Mouse (Mus musculus): ENCODE results near the gene Hist1h4i. TPM values are rescaled to one million over a fixed set of nuclear protein-coding genes. Genes with fewer than 3 reads are reported as not detected.

Hist1h4i gene
- polyA plus RNA-seq, 1 experiment from 2014 or later: 37.1 TPM

DNA sequence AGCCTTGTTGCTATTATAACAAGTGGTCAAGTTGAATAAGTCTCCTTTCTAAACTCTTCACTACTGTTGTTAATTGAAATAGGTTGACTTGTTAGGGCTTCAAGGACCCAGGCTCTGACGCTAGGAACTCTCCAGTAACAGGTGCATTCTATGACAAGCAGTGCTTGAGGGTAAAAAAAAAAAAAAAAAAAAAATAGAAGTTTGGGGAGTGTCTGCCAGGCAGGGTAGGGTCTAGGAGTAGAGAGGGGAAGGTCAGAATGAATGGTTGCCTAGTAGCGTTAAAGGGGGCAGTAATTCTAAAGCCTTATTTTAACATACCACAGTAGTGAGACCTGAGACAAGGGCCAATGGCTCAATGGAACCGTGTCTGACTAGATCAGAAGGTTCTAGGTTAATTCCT is 42.8 kb downstream of the Hist1h4i start:
- H3K9me3 ChIP-seq: no peaks in the 10 kb centered on the region
- H3K4me1 ChIP-seq: peaks cover 35% of the 10 kb centered on the region
- no peak overlapping the region for H3K4me3 ChIP-seq
- no peak for DNase-seq (ENCODE audit: low spot score)
- H3K36me3 ChIP-seq (replicated peaks): no peaks in the 10 kb centered on the region
- peaks cover 82% of the 10 kb centered on the region for H3K27me3 ChIP-seq (replicated peaks; ENCODE audit: low read depth, poor library complexity, severe bottlenecking)
- 22% methylated on average over 3 of the region's 3 CpGs for WGBS
- H3K27ac ChIP-seq (replicated peaks): no peak overlapping the region

DNA sequence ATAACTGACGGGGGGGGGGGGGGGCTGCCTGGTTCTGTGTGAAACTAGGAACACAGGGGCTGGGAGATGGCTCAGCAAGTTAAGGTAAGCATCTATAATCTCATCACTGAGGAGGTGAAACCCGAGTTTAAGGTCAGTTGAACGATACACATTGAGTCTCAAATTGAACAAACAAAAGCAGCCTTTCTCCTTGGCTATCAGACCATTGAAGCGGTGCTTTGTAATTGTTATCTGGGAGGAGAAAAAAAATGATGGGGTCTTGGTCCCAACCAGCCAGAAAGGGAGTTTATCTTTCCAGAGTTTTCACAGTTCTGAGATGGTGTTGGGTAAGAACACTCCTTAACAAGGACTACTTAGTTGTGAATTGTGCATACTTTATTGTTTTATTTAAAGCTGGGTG is 43.3 kb downstream of the Hist1h4i start:
- Histone ChIP-seq H3K4me3 (peak overlapping the region; percentile 59), H3K27ac (replicated peaks) (no peak overlapping the region), H3K9me3 (no peaks in the 10 kb centered on the region), H3K4me1 (peaks cover 35% of the 10 kb centered on the region), H3K27me3 (replicated peaks; ENCODE audit: low read depth, poor library complexity, severe bottlenecking) (peaks cover 76% of the 10 kb centered on the region), H3K36me3 (replicated peaks) (no peaks in the 10 kb centered on the region)
- DNase-seq (ENCODE audit: low spot score): no peak
- 8% methylated on average over 4 of the region's 4 CpGs for WGBS

DNA sequence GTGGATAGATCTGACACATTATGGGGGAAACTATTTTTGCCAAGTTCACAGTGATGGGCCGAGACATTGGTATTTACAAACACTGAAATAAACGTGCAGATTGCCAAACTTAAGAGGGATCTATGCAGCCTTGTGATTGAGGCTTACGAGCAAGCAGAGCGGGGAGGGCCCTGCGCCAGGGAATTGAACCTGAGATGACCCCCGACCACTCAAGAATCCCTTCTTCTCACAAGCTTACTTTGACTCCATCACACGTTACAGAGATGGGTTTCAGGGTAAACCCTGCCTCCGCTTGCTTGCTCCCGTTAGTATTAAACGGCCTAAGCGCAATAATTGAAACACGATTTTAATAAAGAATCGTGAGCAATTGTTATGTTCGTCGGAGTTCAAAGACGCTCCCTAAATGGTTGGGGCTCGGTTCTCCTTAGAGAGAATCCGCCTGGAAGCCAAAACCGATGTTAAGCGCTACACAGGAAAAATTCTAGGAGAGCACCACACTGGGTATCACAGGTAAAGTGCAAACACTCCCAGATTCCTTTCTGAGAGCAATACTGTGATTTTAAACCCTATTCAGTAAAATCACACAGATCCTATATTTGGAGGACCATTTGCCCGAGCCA is 43.9 kb downstream of the Hist1h4i start:
- under 1% methylated on average over 21 of the region's 21 CpGs for WGBS
- peak; percentile 30 for DNase-seq (ENCODE audit: low spot score)
- H3K4me3 ChIP-seq: peak overlapping the region; percentile 59
- H3K36me3 ChIP-seq (replicated peaks): no peaks in the 10 kb centered on the region
- no peak overlapping the region for H3K27ac ChIP-seq (replicated peaks)
- H3K4me1 ChIP-seq: peaks cover 35% of the 10 kb centered on the region
- no peaks in the 10 kb centered on the region for H3K9me3 ChIP-seq
- H3K27me3 ChIP-seq (replicated peaks; ENCODE audit: low read depth, poor library complexity, severe bottlenecking): peaks cover 71% of the 10 kb centered on the region

DNA sequence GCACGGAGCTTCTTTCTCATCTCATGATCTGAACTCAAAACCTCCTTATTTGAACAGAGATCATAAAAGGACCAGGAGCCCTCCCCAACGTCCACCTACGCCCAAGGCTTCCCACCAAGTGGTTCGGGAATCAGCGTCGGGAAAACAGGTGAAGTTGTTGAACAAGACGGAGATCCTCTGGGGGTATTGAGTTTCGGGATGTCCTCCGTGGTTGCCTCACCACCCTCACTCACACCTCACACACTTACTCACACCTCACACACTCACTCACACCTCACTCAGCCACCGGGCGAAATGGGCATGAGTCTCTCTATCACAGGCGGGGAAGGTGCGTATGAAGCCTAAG is 44.3 kb downstream of the Hist1h4i start:
- under 1% methylated on average over 13 of the region's 13 CpGs for WGBS
- peaks cover 35% of the 10 kb centered on the region for H3K4me1 ChIP-seq
- peak; percentile 39 for DNase-seq (ENCODE audit: low spot score)
- peak overlapping the region; percentile 59 for H3K4me3 ChIP-seq
- no peaks in the 10 kb centered on the region for H3K36me3 ChIP-seq (replicated peaks)
- no peak overlapping the region for H3K27ac ChIP-seq (replicated peaks)
- peaks cover 66% of the 10 kb centered on the region for H3K27me3 ChIP-seq (replicated peaks; ENCODE audit: low read depth, poor library complexity, severe bottlenecking)
- no peaks in the 10 kb centered on the region for H3K9me3 ChIP-seq

DNA sequence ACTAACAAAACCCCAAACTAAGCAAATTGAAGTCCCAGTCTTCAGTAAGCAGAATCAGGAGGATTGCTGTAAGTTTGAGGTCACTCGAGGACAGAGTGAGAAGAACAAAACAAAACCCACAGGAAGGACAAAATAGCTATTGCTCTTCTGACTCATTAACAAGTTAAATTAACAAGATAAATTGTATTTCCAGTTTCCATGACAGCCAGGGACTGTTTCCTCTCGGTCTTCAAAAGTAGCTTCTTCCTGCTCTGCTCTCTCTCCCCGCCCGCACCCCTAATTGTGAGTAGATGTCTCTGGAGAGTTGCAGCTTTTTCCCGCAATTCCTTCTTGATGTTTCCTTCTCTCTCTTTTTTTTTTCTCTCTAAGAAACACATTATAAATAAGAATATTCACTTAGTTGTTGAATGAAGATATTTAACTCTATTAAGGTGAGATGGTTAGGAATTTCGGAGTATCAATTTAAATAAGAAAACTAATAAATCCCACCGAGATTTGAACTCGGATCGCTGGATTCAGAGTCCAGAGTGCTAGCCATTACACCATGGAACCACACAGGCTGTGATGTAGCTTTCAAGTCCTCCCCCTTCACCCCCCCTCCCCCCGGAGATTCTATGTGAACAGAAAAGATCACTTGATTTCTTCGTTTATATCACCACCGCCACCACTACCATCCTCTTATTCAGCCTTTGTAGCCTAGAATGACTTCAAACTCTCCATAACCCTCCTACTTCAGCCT is 44.9 kb downstream of the Hist1h4i start:
- H3K27me3 ChIP-seq (replicated peaks; ENCODE audit: low read depth, poor library complexity, severe bottlenecking): peaks cover 61% of the 10 kb centered on the region

DNA sequence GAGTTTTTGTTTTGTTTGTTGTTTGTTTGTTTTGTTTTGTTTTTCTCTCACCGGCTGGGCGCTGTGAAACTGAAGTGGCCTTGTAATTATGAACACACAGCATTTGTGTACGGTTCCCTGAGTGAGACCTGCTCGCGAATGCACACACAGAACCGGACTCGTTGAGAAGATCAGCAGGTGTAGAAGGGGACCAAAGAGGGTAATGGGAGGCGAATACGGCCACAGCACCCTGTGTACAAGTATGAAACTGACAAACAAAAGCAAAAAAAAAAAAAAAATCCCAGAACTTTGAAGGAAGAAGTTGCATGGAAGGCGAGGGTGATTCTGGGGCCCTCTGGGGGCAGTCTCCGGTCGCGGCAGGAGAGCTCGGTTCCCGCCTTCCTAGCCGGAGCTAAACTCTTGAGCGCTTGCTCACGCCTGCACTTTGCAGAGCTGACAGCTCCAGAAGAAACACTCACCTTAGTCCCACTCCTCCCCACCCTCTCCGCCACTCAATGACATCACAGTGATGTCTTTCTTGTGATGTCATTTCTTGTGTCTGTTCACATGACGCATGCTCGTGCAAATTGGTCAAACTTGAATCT is 45.7 kb downstream of the Hist1h4i start:
- Histone ChIP-seq H3K4me1 (peaks cover 35% of the 10 kb centered on the region), H3K36me3 (replicated peaks) (no peaks in the 10 kb centered on the region), H3K27me3 (replicated peaks; ENCODE audit: low read depth, poor library complexity, severe bottlenecking) (peaks cover 57% of the 10 kb centered on the region), H3K27ac (replicated peaks) (no peak overlapping the region), H3K9me3 (0 out of 2 replicates have a peak, but pooled peaks cover 3% of the 10 kb centered on the region), H3K4me3 (peak overlapping the region; percentile 59)
- under 1% methylated on average over 21 of the region's 21 CpGs for WGBS
- DNase-seq (ENCODE audit: low spot score): peak; percentile 71

More for the DNA sequence above, 44.9 kb downstream of the Hist1h4i start:
- Histone ChIP-seq H3K36me3 (replicated peaks) (no peaks in the 10 kb centered on the region), H3K9me3 (0 out of 2 replicates have a peak, but pooled peaks cover under 1% of the 10 kb centered on the region), H3K4me3 (peak overlapping the region; percentile 59), H3K4me1 (peaks cover 35% of the 10 kb centered on the region), H3K27ac (replicated peaks) (no peak overlapping the region)
- DNase-seq (ENCODE audit: low spot score): peak; percentile 81
- 3% methylated on average over 12 of the region's 12 CpGs for WGBS

DNA sequence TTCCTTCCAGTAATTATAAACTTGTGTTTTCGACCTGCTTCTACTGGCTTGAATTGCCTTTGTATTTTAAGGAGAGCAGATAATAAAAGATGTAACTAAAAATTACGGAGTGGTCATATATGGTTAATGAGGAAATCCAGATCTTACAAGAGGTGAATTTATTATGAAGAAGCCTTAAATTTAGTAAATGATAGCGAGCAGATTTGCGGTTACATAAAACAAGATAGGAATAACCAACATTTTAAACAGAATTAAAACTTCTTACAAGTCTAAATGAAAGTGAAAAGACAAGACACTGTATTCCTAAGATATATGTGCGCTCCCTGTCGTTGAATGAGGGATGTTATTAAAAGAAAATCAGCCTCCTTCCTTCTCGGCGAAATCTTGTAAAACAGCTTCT is 46.3 kb downstream of the Hist1h4i start:
- H3K9me3 ChIP-seq: 0 out of 2 replicates have a peak, but pooled peaks cover 3% of the 10 kb centered on the region
- H3K36me3 ChIP-seq (replicated peaks): no peaks in the 10 kb centered on the region
- H3K4me3 ChIP-seq: peak overlapping the region; percentile 59
- 3% methylated on average over 8 of the region's 8 CpGs for WGBS
- peaks cover 52% of the 10 kb centered on the region for H3K27me3 ChIP-seq (replicated peaks; ENCODE audit: low read depth, poor library complexity, severe bottlenecking)
- H3K4me1 ChIP-seq: peaks cover 35% of the 10 kb centered on the region
- DNase-seq (ENCODE audit: low spot score): no peak
- H3K27ac ChIP-seq (replicated peaks): no peak overlapping the region

DNA sequence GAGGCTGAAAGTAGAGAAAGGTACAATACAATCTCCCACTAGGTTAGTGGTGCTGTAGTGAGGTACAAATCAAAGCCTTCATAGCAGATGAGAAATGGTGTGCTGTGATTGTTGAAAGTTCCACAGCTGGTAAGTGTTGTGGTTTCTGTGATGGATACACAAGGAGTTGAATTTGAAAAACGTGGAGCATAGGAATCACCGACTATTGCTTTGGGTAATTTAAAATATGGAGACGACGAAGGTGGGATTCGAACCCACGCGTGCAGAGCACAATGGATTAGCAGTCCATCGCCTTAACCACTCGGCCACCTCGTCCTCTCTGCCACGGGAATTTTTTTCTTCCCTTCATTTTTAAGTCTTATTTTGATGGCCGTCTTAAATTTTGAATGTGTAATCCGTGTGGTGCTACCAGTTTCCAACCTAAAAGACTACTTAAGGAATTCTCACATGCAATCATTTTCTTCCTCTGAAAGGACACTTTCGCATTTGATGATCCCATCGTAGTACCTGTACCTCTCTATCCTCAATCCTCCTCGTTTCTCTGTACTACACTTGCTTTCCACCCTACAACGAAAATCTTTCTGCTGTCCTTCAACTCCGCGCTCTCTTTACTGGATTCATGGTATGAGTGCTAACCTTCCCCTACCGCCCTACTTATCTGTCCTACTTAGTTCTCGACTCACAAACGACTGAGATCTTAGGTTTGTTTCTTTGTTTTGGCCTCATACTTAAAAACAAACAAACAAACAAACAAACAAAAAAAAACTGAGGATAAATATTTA is 47.0 kb downstream of the Hist1h4i start:
- H3K36me3 ChIP-seq (replicated peaks): no peaks in the 10 kb centered on the region
- under 1% methylated on average over 22 of the region's 22 CpGs for WGBS
- no peak overlapping the region for H3K27ac ChIP-seq (replicated peaks)
- peak; percentile 79 for DNase-seq (ENCODE audit: low spot score)
- H3K9me3 ChIP-seq: 0 out of 2 replicates have a peak, but pooled peaks cover 3% of the 10 kb centered on the region
- H3K4me3 ChIP-seq: peak overlapping the region; percentile 59
- H3K4me1 ChIP-seq: peaks cover 35% of the 10 kb centered on the region
- H3K27me3 ChIP-seq (replicated peaks; ENCODE audit: low read depth, poor library complexity, severe bottlenecking): peaks cover 44% of the 10 kb centered on the region

DNA sequence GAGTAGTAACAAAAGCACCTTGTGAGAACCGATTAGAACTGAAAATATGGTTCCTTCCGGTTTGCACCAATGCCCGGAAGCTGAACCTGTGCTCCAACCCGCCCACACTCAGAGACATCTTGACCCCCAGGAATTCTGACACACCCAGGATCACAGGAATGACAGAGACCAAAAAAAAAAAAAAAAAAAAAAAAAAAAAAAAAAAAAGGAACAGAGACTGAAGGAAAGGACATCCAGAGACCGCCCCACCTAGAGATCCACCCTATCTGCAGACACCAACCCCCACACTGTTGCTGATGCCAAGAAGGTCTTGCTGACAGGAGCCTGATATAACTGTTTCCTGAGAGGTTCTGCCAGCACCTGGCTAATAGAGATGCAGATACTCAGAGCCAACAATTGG is 48.6 kb downstream of the Hist1h4i start:
- Histone ChIP-seq H3K27ac (replicated peaks) (no peak overlapping the region), H3K9me3 (0 out of 2 replicates have a peak, but pooled peaks cover 3% of the 10 kb centered on the region), H3K27me3 (replicated peaks; ENCODE audit: low read depth, poor library complexity, severe bottlenecking) (peaks cover 30% of the 10 kb centered on the region), H3K4me3 (no peak overlapping the region), H3K36me3 (replicated peaks) (no peaks in the 10 kb centered on the region), H3K4me1 (peaks cover 31% of the 10 kb centered on the region)
- WGBS: 80% methylated on average over 5 of the region's 5 CpGs
- no peak for DNase-seq (ENCODE audit: low spot score)

Small RNAs within 50 kb of the gene (microRNA-seq; reads per million reads assigned to microRNA genes)
- gene Gm26300 (not detected), gene Gm44390 (not detected), gene Gm44486 (not detected)

Other genes with a start within 250 kb of the Hist1h4i start
- gene Hist1h2bq, start 231.2 kb downstream of the Hist1h4i start, polyA plus RNA-seq (2016; fragmentation: Nextera tagmentation; extraction: Ambion mirVana): 21.7 and 23.9 TPM in 2 replicates
- not detected in 2 replicates for gene Hist1h2ao, start 230.9 kb downstream of the Hist1h4i start, polyA plus RNA-seq (2016; fragmentation: Nextera tagmentation; extraction: Ambion mirVana)
- gene Hist1h4m, start 229.6 kb downstream of the Hist1h4i start, polyA plus RNA-seq (2016; fragmentation: Nextera tagmentation; extraction: Ambion mirVana): not detected in 2 replicates
- gene Hist1h4n, start 209.2 kb downstream of the Hist1h4i start, polyA plus RNA-seq (2016; fragmentation: Nextera tagmentation; extraction: Ambion mirVana): 9.3 and 10.5 TPM in 2 replicates
- gene Hist1h2ap, start 207.9 kb downstream of the Hist1h4i start, polyA plus RNA-seq (2016; fragmentation: Nextera tagmentation; extraction: Ambion mirVana): 6,093 and 6,114 TPM in 2 replicates
- 21.7 and 24.2 TPM in 2 replicates for gene Hist1h2br, start 207.6 kb downstream of the Hist1h4i start, polyA plus RNA-seq (2016; fragmentation: Nextera tagmentation; extraction: Ambion mirVana)
- gene Zfp184, start 96.3 kb downstream of the Hist1h4i start, polyA plus RNA-seq (2016; fragmentation: Nextera tagmentation; extraction: Ambion mirVana): 23.1 and 24.9 TPM in 2 replicates
- 0.06 TPM in 1 of 2 replicates, not detected in the other for gene Pom121l2, start 60.2 kb downstream of the Hist1h4i start, polyA plus RNA-seq (2016; fragmentation: Nextera tagmentation; extraction: Ambion mirVana)
- 0.13 and 0.54 TPM in 2 replicates for gene Prss16, start 31.6 kb downstream of the Hist1h4i start, polyA plus RNA-seq (2016; fragmentation: Nextera tagmentation; extraction: Ambion mirVana)
- 8.0 and 8.8 TPM in 2 replicates for gene Hist1h2ah, start 5.8 kb downstream of the Hist1h4i start, polyA plus RNA-seq (2016; fragmentation: Nextera tagmentation; extraction: Ambion mirVana)
- 8.5 and 10.0 TPM in 2 replicates for gene Hist1h2bk, start 5.5 kb downstream of the Hist1h4i start, polyA plus RNA-seq (2016; fragmentation: Nextera tagmentation; extraction: Ambion mirVana)
- 75.8 and 77.8 TPM in 2 replicates for gene Hist1h2ag, start 1.6 kb upstream of the Hist1h4i start, polyA plus RNA-seq (2016; fragmentation: Nextera tagmentation; extraction: Ambion mirVana)
- gene Hist1h2bj, start 1.9 kb upstream of the Hist1h4i start, polyA plus RNA-seq (2016; fragmentation: Nextera tagmentation; extraction: Ambion mirVana): 12.4 and 15.1 TPM in 2 replicates
- gene Vmn1r188, start 43.1 kb upstream of the Hist1h4i start, polyA plus RNA-seq (2016; fragmentation: Nextera tagmentation; extraction: Ambion mirVana): not detected in 2 replicates
- not detected in 2 replicates for gene Vmn1r189, start 64.5 kb upstream of the Hist1h4i start, polyA plus RNA-seq (2016; fragmentation: Nextera tagmentation; extraction: Ambion mirVana)
- not detected in 2 replicates for gene Vmn1r191, start 142.6 kb upstream of the Hist1h4i start, polyA plus RNA-seq (2016; fragmentation: Nextera tagmentation; extraction: Ambion mirVana)
- gene Vmn1r192, start 149.8 kb upstream of the Hist1h4i start, polyA plus RNA-seq (2016; fragmentation: Nextera tagmentation; extraction: Ambion mirVana): not detected in 2 replicates
- not detected in 2 replicates for gene Vmn1r193, start 181.8 kb upstream of the Hist1h4i start, polyA plus RNA-seq (2016; fragmentation: Nextera tagmentation; extraction: Ambion mirVana)
- gene Vmn1r194, start 202.9 kb upstream of the Hist1h4i start, polyA plus RNA-seq (2016; fragmentation: Nextera tagmentation; extraction: Ambion mirVana): not detected in 2 replicates
- not detected in 2 replicates for gene Vmn1r195, start 229.2 kb upstream of the Hist1h4i start, polyA plus RNA-seq (2016; fragmentation: Nextera tagmentation; extraction: Ambion mirVana)
- not detected in 2 replicates for gene Vmn1r196, start 248.6 kb upstream of the Hist1h4i start, polyA plus RNA-seq (2016; fragmentation: Nextera tagmentation; extraction: Ambion mirVana)